Mouse (Mus musculus) thymus, adult 2 months (tissue): Measurements from ENCODE around the gene Zscan22. TPM values are rescaled to one million over a fixed set of nuclear protein-coding genes. Genes with fewer than 3 reads are reported as not detected.
"Not testable (repeated sequence)": the region's sequence is repeated elsewhere in the genome, so short reads cannot be mapped to it uniquely, and the experiment has no call there.

ENCODE experiments used
- DNase-seq: peaks from one replicate; pipeline ENCODE4 v3.0.0; 2021
- H3K27ac ChIP-seq: fragments of 200-500 bp; 2 replicates; pipeline ENCODE4 v1.5.1; 2012; ENCODE audit warnings: low read length, control low read depth; ENCODE audit not compliant: control insufficient read depth, insufficient read depth
- H3K27me3 ChIP-seq: fragments of 200-500 bp; 2 replicates; pipeline ENCODE4 v1.6.1; 2012; ENCODE audit warnings: mild to moderate bottlenecking, low read length, moderate library complexity, mixed read lengths; ENCODE audit not compliant: control insufficient read depth, insufficient read depth
- H3K36me3 ChIP-seq: fragments of 200-500 bp; 2 replicates; pipeline ENCODE4 v1.6.1; 2012; ENCODE audit warnings: mild to moderate bottlenecking, low read length, moderate library complexity; ENCODE audit not compliant: control insufficient read depth, insufficient read depth
- H3K4me1 ChIP-seq: fragments of 200-500 bp; replicated peaks from 2 replicates; pipeline ENCODE4 v1.6.1; 2012; ENCODE audit warnings: low read length; ENCODE audit not compliant: control insufficient read depth, insufficient read depth
- H3K4me3 ChIP-seq: fragments of 200-500 bp; 2 replicates; pipeline ENCODE4 v1.5.1; 2012; ENCODE audit warnings: mild to moderate bottlenecking, low read length, control low read depth, moderate library complexity; ENCODE audit not compliant: control insufficient read depth, insufficient read depth
- CTCF ChIP-seq: fragments of 200-500 bp; IDR thresholded peaks from 2 replicates; pipeline ENCODE4 v1.5.1; 2012; ENCODE audit warnings: mild to moderate bottlenecking, control low read depth, low read length, moderate library complexity, borderline replicate concordance; ENCODE audit not compliant: control insufficient read depth, poor library complexity, insufficient read depth; ENCODE audit errors: extremely low read depth
- POLR2A ChIP-seq: fragments of 200-500 bp; IDR thresholded peaks from 2 replicates; pipeline ENCODE4 v1.6.1; 2012; ENCODE audit warnings: mild to moderate bottlenecking, low read length, control low read depth, moderate library complexity; ENCODE audit not compliant: control insufficient read depth, poor library complexity, insufficient read depth; ENCODE audit errors: extremely low read depth
- WGBS: fragments of 180-500 bp; shearing (Covaris S2); methylation state at CpG from one replicate; pipeline ENCODE4 v1.1.7; 2018; 5-methylcytosine and 5-hydroxymethylcytosine counted together
- polyA plus RNA-seq: library from polyadenylated mRNA; depleted of rRNA; stranded (reverse); fragments of >200 nt; gene quantifications from 2 replicates; pipeline ENCODE4 v1.2.3, GENCODE M21; 2012

Zscan22 gene
- polyA plus RNA-seq, 1 experiment = 14.9 TPM

DNA sequence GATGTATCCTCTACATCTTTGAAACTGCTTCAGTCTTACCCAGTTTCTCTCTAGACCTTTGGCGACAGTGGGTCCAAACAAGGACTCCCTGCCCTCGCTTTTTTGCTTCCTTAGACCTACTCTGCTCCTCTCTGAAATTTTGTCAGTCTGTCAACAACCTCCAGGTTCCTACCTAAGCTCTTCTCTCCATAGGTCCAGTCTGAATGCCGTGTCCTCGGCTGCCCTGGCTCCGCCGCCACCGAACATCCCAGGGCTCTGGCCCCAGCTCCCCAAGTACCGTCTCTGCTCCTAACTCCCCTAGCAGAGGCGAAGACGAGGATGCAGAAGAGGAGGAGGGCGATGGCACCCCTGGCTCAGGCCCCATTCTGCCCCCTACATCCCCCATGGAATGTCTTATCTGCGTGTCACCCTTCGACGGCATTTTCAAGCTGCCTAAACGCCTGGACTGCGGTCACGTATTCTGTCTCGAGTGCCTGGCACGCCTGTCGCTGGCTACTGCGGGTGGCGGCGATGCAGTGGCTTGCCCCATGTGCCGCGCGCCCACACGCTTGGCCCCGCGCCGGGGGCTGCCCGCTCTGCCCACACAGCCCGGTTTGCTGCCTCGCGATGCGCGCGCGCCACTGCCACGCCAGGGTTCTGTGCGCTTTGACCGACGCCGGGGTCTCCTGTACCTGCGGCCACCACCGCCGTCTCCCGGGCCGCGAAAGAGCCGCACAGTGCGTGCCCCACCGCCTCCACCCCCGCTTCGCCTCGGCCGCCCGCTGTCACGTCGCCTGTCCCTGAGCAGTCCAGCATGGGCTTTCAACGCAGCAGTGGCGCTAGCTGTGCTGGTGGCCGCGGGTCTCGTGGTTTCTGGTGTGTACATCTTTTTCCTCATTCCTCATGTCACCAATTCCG is 30.3 kb downstream of the Zscan22 start:
- no peak overlapping the region for H3K27ac ChIP-seq
- 18% methylated on average over 65 of the region's 65 CpGs for WGBS
- H3K4me3 ChIP-seq = no peak overlapping the region
- no peak for DNase-seq
- peaks cover 38% of the 10 kb centered on the region for H3K36me3 ChIP-seq
- TF ChIP-seq CTCF (no peak), POLR2A (no peak)
- H3K27me3 ChIP-seq = peaks cover 3% of the 10 kb centered on the region; the same call in 1 of the 2 replicates
- H3K4me1 ChIP-seq = no peaks in the 10 kb centered on the region

DNA sequence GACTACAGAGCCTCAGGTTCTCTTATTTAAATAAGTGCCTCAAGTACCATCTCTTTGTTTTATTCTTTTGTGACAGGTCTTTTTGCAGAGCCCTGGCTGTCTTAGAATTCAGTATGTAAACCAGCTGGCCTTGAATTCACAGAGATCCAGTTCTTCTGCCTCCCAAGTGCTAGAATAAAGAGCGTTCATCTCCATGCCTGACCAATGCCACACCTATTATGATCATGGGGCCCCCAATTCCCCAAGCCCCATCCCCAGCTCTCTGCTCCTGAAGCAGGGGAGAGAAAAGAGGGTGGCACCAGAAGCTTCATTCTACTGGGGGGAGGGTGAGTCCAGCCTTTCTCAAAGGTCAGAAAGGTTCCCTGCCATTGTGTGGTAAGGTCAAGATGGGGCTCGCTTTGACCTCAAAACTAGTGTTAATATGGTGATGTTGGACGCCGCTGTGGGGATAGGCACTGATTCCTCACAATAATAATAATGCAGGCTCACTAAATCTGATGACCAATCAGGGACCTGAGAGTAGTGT is 36.1 kb downstream of the Zscan22 start:
- Histone ChIP-seq H3K4me3 (no peak overlapping the region), H3K27me3 (no peaks in the 10 kb centered on the region), H3K4me1 (no peaks in the 10 kb centered on the region), H3K36me3 (no peaks in the 10 kb centered on the region), H3K27ac (no peak overlapping the region)
- WGBS = 94% methylated on average over 4 of the region's 4 CpGs
- no peak for DNase-seq
- TF ChIP-seq CTCF = no peak
- TF ChIP-seq POLR2A = no peak

DNA sequence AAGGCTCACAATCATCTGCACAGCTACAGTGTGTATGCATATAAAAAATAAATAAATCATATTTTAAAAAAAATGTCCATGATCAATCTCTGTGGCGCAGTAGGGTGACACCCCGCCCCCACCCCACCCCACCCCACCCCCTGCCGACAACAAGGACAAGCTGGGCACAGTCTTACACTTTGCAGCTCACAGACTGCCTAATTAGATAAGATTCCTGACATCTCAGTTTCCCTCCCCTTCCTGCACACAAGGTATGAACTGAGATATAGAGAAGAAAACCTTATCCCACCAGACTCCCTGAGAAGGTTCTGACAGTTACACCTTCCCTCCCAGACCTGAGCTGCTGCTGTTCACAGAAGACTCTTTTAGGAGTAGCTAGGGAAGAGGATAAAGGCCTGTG is 37.2 kb downstream of the Zscan22 start:
- H3K27ac ChIP-seq = no peak overlapping the region
- no peaks in the 10 kb centered on the region for H3K27me3 ChIP-seq
- H3K4me1 ChIP-seq = no peaks in the 10 kb centered on the region
- no peaks in the 10 kb centered on the region for H3K36me3 ChIP-seq
- TF ChIP-seq CTCF = no peak
- TF ChIP-seq POLR2A = no peak
- WGBS = 80% methylated on average over 3 of the region's 3 CpGs
- no peak overlapping the region for H3K4me3 ChIP-seq
- DNase-seq = no peak

DNA sequence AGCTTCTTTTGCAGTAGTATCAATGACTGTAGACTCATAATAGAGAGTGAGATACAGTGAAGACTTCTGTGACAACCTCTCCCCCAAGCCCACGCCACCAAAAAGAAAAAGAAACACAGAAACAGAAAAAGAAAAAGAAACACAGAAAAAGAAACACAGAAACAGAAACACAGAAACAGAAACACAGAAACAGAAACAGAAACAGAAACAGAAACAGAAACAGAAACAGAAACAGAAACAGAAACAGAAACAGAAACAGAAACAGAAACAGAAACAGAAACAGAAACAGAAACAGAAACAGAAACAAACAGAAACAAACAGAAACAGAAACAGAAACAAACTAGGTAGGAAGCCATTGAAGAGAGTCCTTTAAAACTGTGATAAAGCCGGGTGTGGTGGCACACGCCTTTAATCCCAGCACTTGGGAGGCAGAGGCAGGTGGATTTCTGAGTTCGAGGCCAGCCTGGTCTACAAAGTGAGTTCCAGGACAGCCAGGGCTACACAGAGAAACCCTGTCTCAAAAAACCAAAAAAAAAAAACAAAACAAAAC is 39.7 kb downstream of the Zscan22 start:
- not testable (repeated sequence) for H3K27ac ChIP-seq, H3K4me3 ChIP-seq, DNase-seq, H3K4me1 ChIP-seq, H3K36me3 ChIP-seq, H3K27me3 ChIP-seq
- whole genome bisulfite sequencing = 94% methylated on average over 4 of the region's 4 CpGs

DNA sequence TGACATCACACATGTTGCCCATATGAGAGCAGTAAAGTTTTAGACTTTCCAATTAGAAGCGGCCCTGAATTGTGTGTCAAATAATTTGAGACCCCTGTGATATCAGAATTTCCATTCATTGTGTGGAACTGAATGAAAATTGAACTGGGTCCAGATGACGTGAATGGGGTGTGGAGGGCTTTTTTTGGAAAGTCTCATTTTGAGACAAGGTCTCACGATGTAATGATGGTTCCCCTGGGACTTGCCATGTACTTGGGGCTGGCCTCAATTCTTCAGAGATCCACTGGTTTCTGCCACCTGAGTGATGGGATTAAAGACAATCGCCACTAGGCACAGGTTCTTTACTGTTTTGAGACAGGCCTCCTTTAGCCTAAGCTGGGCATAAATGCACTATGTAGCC is 43.0 kb downstream of the Zscan22 start:
- WGBS = 88% methylated on average over 4 of the region's 4 CpGs
- no peak overlapping the region for H3K4me3 ChIP-seq

GRCm38 (mm10) chr7:12943488-12943887 is 45.9 kb downstream of the Zscan22 start:
- Histone ChIP-seq H3K4me3 (no peak overlapping the region), H3K36me3 (no peaks in the 10 kb centered on the region), H3K27me3 (no peaks in the 10 kb centered on the region), H3K27ac (no peak overlapping the region), H3K4me1 (no peaks in the 10 kb centered on the region)
- peak; percentile 44 for DNase-seq
- TF ChIP-seq POLR2A (no peak), CTCF (no peak)

More for the DNA sequence above, 43.0 kb downstream of the Zscan22 start:
- no peaks in the 10 kb centered on the region for H3K27me3 ChIP-seq
- no peaks in the 10 kb centered on the region for H3K4me1 ChIP-seq
- no peak overlapping the region for H3K27ac ChIP-seq
- TF ChIP-seq POLR2A (no peak), CTCF (no peak)
- DNase-seq = no peak
- no peaks in the 10 kb centered on the region for H3K36me3 ChIP-seq
